Mouse (Mus musculus) MEL (cell line): ENCODE results near the gene Mllt11.

Experiments used
- CTCF ChIP-seq, 3 experiments: IDR thresholded peaks in 2 of 3; conservative IDR thresholded peaks in 1 of 3; 2 replicates each; pipeline ENCODE4 v1.5.1; 2011 to 2012; ENCODE audit warnings: low read length in 3 of 3, low read depth in 2 of 3, mild to moderate bottlenecking in 2 of 3, improper control_type of control experiment in 1 of 3, inconsistent platforms in 1 of 3, mixed read lengths in 1 of 3, moderate library complexity in 1 of 3; ENCODE audit not compliant: control insufficient read depth in 1 of 3, insufficient read depth in 1 of 3, poor library complexity in 1 of 3, severe bottlenecking in 1 of 3
- MAX ChIP-seq: IDR thresholded peaks from 2 replicates; pipeline ENCODE4 v1.6.1; 2011; ENCODE audit warnings: low read length, improper control_type of control experiment
- POLR2A ChIP-seq, 2 experiments: IDR thresholded peaks; 2 replicates each; pipeline ENCODE4 v1.6.1; 2011 to 2012; ENCODE audit warnings: low read length in 2 of 2, mild to moderate bottlenecking in 2 of 2, control low read depth in 1 of 2, improper control_type of control experiment in 1 of 2, low read depth in 1 of 2, moderate library complexity in 1 of 2; ENCODE audit not compliant: control insufficient read depth in 1 of 2, insufficient read depth in 1 of 2, poor library complexity in 1 of 2
- POLR2AphosphoS5 ChIP-seq: IDR thresholded peaks from 2 replicates; pipeline ENCODE4 v1.6.1; 2012; ENCODE audit warnings: low read depth, borderline replicate concordance, mild to moderate bottlenecking, inconsistent platforms, low read length, moderate library complexity, mixed read lengths
- RAD21 ChIP-seq: IDR thresholded peaks from 2 replicates; pipeline ENCODE4 v1.6.1; 2011; ENCODE audit warnings: mild to moderate bottlenecking, low read depth, low read length, improper control_type of control experiment
- TCF12 ChIP-seq: IDR thresholded peaks from 2 replicates; pipeline ENCODE4 v1.6.1; 2014; ENCODE audit warnings: low read depth, mild to moderate bottlenecking, inconsistent platforms, low read length, improper control_type of control experiment, moderate library complexity
- UBTF ChIP-seq: IDR thresholded peaks from 2 replicates; pipeline ENCODE4 v1.6.1; 2012; ENCODE audit warnings: low read depth, mild to moderate bottlenecking, inconsistent platforms, low read length, improper control_type of control experiment, moderate library complexity, borderline replicate concordance; ENCODE audit not compliant: insufficient read depth
- USF1 ChIP-seq: IDR thresholded peaks from 2 replicates; pipeline ENCODE4 v1.6.1; 2014; ENCODE audit warnings: low read depth, mild to moderate bottlenecking, inconsistent platforms, low read length, improper control_type of control experiment, moderate library complexity

DNA sequence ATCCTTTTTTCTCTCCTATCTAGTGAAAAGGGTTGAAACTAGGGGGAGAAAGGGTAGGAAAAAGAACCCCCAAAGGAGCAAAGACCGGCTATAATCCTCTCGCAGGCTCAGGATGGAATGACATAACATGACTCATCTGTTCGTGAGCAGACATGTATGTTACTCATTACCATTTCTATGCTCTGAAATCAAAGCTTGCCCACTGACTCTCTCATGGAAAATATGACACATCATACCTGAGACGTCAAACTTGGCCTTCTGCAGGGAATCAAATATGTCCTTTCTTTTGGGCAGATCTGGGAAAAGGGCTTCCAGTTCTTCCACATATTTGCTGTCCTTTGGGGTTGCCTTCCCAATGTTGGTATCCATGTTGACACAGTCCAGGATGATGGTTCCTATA is 30.0 kb upstream of the Mllt11 start:
- TF ChIP-seq POLR2A (IDR thresholded peaks at IDR 0.05; ENCODE audit: control insufficient read depth in 1 of 2, insufficient read depth in 1 of 2, low read depth in 1 of 2, low read length in 2 of 2, poor library complexity in 1 of 2) = no peak
- TF ChIP-seq USF1 = no peak
- TF ChIP-seq CTCF (IDR thresholded peaks at IDR 0.05 in 2 of 3, conservative IDR thresholded peaks at IDR 0.05 in 1 of 3; ENCODE audit: control insufficient read depth in 1 of 3, insufficient read depth in 1 of 3, low read depth in 2 of 3, low read length in 3 of 3, poor library complexity in 1 of 3, severe bottlenecking in 1 of 3) = no peak
- no peak for TF ChIP-seq POLR2AphosphoS5
- TF ChIP-seq TCF12 = no peak
- TF ChIP-seq RAD21 = no peak
- TF ChIP-seq UBTF = no peak
- no peak for TF ChIP-seq MAX
